Mouse (Mus musculus) embryonic fibroblast, embryonic 13.5 days (primary cell): Measurements from ENCODE around the gene Ppard.

Experiments
- CTCF ChIP-seq: IDR thresholded peaks from 2 replicates; pipeline ENCODE4 v1.5.1; 2011; ENCODE audit warnings: mild to moderate bottlenecking, control low read depth, low read length, moderate library complexity, borderline replicate concordance; ENCODE audit not compliant: insufficient read depth
- POLR2A ChIP-seq: IDR thresholded peaks from 2 replicates; pipeline ENCODE4 v1.6.1; 2011; ENCODE audit warnings: low read depth, mild to moderate bottlenecking, control low read depth, low read length, moderate library complexity

DNA sequence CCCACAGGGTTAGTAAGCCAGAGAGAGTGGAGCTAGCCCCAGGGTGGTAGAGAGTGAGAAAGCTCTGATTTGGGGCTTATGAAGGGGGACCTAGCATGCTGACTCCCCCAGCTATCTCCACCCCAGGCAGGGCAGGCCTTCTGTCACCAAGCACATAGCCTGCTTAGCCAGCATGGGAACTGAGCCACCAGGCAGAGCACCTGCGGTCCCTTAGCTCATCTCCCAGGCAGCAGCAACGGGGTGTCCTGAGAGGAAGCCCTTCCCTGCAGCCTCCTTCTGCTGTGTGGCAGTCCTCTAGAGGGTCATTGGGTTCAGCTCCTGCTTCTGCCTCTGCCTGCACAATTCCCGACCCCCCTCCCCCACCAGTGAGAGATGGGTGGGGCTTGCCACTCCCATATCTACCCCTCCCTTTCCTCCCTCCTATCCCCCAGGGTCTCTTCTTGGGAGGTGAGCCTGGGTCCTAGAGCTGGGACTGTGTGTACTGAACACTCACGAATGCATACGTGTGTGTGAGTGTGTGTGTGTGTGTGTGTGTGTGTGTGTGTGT, 48.4 kb downstream of the Ppard start:
- TF ChIP-seq CTCF (no peak), POLR2A (no peak)
